Mouse (Mus musculus) NIH3T3 (cell line): Measurements from ENCODE around the gene Tnk1.
A peak's percentile ranks its signal among the peaks of the same experiment; 100 is the strongest.

ENCODE experiments used
- DNase-seq: peaks from one replicate; pipeline ENCODE4 v3.0.0-alpha.2; 2012; ENCODE audit warnings: low read depth

Tnk1 gene

DNA sequence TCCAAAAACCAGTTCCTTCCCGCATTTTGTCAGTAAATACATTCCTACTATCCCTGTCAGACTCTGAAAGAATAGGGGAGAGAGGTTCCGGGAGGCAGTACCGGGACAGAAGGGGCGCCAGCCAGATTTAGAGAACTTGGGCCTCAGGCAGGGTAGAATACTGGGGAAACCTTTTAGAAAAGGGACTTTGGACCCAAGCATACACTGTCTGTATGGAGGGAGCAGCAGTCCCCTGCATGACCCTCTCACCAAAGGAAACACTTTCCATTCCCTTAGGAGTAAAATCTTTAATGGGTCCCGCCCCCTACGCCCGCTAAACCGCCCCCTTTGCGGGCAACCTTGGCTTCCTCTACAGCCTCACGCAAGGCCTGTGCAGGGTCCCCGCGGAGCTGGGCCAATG, 55.2 kb downstream of the Tnk1 start:
- no peak for DNase-seq

- DNase-seq = peak; percentile 58
These were observed 55.9 kb downstream of the Tnk1 start for GRCm38 (mm10) chr11:69802648-69803105.

DNA sequence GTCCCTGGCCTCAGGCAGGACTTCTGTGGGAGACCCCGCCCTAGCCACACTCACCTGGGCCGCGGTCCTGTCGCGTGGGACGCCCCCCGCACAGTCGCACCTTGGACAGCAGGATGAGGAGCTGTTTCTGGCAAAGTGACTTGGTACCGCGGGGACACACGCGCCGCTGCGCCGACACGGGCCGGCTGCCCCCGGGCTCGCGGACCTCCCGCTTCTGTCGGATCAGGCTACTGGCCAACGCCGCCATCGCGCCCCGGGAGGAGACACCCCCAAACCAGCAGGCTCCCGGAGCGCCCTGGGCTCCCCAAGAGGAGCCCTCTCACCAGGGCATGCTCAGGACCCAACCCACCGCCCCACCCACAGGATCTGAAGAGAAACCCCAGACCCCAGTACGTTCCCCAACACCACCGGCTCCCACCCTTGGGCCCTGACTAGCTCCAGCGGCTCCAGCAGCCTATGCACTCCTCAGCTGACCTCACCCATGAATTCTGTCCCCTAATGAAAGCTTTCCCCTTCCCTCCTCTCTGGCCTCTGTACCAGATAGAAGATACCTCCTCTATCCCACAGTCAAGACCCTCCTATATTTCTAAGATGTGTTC, 57.1 kb downstream of the Tnk1 start, which contains the start of gene Fgf11:
TSS of gene Fgf11 (minus strand) at position 479 of the 599 bp plus-strand sequence.
- DNase-seq = no peak
